Mouse (Mus musculus): ENCODE results near the gene Ugt8a. TPM values are rescaled to one million over a fixed set of nuclear protein-coding genes. Genes with fewer than 3 reads are reported as not detected.
A peak's percentile ranks its signal among the peaks of the same experiment; 100 is the strongest.

The Ugt8a gene
- polyA plus RNA-seq, 1 experiment = not detected

DNA sequence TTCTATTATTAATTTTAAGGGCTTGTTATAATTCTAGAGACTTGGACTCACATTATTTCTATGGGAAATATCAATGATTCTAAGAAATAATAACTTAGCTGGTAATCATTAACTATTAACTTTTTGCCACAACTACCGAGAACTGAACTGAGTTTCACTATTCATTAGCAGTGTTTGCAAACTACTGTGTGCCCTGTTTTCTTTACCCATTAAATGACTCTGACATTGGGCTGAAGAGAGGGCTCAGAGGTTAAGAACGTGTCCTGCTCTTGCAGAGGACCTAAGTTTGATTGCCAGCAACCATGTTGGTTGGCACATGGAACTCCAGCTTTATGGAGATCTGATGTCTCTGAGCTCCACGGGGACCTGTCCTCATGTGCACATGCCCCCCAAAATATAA is 2.4 kb upstream of the Ugt8a start:
- TF ChIP-seq POLR2A (IDR thresholded peaks at IDR 0.05; ENCODE audit: borderline replicate concordance, control insufficient read depth, low read depth, low read length) = no peak
- no peak for TF ChIP-seq CTCF (IDR thresholded peaks at IDR 0.05; ENCODE audit: control insufficient read depth, insufficient read depth, low read length)
- Histone ChIP-seq H3K4me3 (replicated peaks; ENCODE audit: control insufficient read depth, low read depth, low read length) (no peak overlapping the region), H3K27ac (ENCODE audit: control insufficient read depth, insufficient read depth, low read depth, low read length, poor library complexity) (no peak overlapping the region), H3K4me1 (ENCODE audit: control insufficient read depth, insufficient read depth, low read length) (no peaks in the 10 kb centered on the region)
- WGBS = 71% methylated on average over 3 of the region's 3 CpGs

DNA sequence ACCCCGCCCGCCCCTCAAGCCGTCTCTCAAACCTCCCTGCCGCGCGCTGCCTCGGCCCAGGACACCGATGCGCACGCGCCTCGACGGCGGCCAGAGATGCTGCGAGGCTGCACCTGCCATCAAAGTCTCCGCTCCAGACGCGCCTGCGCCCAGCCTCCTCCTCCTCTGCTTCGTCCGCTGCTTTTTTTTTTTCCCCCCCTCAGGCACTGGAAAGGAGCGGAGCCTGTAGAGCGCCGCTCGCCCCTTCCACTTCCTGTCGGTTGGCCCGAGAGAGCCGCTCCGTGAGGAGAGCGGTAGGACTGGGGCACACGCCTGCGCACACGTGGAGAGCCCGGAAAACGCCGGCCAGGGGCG is 314 bp upstream of the Ugt8a start:
- no peaks in the 10 kb centered on the region for H3K4me1 ChIP-seq (ENCODE audit: control insufficient read depth, insufficient read depth, low read length)
- WGBS = 2% methylated on average over 33 of the region's 37 CpGs
- no peak overlapping the region for H3K4me3 ChIP-seq (replicated peaks; ENCODE audit: control insufficient read depth, low read depth, low read length)
- TF ChIP-seq POLR2A (IDR thresholded peaks at IDR 0.05; ENCODE audit: borderline replicate concordance, control insufficient read depth, low read depth, low read length) = no peak
- no peak for TF ChIP-seq CTCF (IDR thresholded peaks at IDR 0.05; ENCODE audit: control insufficient read depth, insufficient read depth, low read length)
- no peak overlapping the region for H3K27ac ChIP-seq (ENCODE audit: control insufficient read depth, insufficient read depth, low read depth, low read length, poor library complexity)

DNA sequence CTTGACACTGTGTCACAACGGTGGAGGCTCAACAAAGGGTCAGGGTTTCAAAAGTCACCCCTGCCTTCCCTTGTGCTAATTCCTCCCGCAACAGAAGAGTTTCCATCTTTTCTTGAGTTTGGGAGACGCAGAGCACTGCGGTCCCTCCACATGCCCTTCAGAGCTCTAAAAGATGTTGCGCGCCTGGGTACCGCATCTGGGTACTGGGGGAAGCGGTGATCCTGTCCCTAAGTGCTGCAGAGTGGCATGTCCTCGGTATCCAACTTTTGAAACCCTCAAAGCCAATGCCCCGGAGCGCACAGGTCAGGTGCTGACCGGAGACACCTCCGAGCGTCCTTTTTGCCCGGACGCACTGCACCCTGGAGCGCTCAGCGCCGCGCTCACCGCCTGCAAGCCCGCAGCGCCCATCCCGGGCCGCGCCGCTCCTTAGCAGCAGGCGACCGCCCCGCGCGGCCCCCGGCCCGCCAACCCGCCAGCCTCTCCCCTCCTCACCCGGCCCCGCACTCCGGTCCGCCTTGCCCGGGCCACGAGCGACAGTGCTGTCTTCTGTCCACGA is 805 bp downstream of the Ugt8a start:
- no peaks in the 10 kb centered on the region for H3K4me1 ChIP-seq (ENCODE audit: control insufficient read depth, insufficient read depth, low read length)
- no peak overlapping the region; the same call in 1 of the 2 replicates for H3K27ac ChIP-seq (ENCODE audit: control insufficient read depth, insufficient read depth, low read depth, low read length, poor library complexity)
- TF ChIP-seq POLR2A (IDR thresholded peaks at IDR 0.05; ENCODE audit: borderline replicate concordance, control insufficient read depth, low read depth, low read length) = no peak
- TF ChIP-seq CTCF (IDR thresholded peaks at IDR 0.05; ENCODE audit: control insufficient read depth, insufficient read depth, low read length) = no peak
- peak overlapping the region; percentile 18 for H3K4me3 ChIP-seq (replicated peaks; ENCODE audit: control insufficient read depth, low read depth, low read length)
- 4% methylated on average over 43 of the region's 43 CpGs for WGBS

DNA sequence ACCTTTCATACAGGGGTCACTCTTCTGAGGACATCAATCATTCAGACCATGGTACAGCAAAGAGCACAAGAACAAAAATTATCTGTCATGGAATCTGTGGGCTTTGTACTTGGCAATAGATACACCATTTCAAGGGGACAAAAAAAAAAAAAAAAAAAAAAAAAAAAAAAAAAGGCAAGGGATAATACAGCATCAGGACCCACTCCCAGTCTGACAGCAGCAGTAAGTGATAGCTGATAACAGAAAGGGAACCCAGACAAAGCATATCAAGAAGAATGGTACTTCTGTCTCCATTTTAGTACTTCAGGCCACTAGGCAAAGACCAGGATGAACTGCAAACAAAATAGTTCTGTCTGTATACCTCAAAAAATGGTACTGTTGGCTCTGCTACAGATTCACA is 2.6 kb downstream of the Ugt8a start:
- no peak overlapping the region for H3K4me3 ChIP-seq (replicated peaks; ENCODE audit: control insufficient read depth, low read depth, low read length)
- H3K4me1 ChIP-seq (ENCODE audit: control insufficient read depth, insufficient read depth, low read length) = no peaks in the 10 kb centered on the region
- no peak overlapping the region for H3K27ac ChIP-seq (ENCODE audit: control insufficient read depth, insufficient read depth, low read depth, low read length, poor library complexity)
- TF ChIP-seq CTCF (IDR thresholded peaks at IDR 0.05; ENCODE audit: control insufficient read depth, insufficient read depth, low read length) = no peak
- TF ChIP-seq POLR2A (IDR thresholded peaks at IDR 0.05; ENCODE audit: borderline replicate concordance, control insufficient read depth, low read depth, low read length) = no peak

DNA sequence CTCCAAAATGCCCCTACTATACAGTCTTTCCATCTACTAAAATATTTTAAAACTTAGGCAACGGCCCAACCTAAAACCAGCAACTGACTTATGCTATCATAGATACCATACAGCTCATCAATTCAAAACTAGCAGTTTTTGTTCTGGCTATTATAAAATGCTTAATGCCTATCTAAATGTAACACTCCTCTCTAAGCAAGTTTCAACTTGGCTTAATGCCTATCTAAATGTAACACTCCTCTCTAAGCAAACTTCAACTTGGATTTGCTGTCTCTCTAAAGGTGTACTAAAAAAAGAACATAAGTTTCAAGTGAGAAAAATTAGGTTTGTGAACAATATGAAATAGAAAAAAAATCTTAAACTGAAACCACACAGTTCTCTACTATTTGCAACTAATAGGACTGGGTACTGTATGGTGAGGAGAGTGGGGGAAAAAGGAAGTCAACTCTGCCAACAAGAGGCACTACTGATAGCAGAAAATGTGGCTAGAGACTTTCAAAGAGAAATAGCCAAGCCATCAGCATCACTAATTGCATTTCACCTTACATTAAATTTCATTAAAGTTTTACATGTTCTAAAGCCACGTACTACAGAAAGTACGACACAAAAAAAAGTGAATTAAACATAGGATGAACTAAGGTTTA is 5.7 kb downstream of the Ugt8a start:
- 73% methylated on average over 3 of the region's 3 CpGs for WGBS
- no peak overlapping the region for H3K27ac ChIP-seq (ENCODE audit: control insufficient read depth, insufficient read depth, low read depth, low read length, poor library complexity)

DNA sequence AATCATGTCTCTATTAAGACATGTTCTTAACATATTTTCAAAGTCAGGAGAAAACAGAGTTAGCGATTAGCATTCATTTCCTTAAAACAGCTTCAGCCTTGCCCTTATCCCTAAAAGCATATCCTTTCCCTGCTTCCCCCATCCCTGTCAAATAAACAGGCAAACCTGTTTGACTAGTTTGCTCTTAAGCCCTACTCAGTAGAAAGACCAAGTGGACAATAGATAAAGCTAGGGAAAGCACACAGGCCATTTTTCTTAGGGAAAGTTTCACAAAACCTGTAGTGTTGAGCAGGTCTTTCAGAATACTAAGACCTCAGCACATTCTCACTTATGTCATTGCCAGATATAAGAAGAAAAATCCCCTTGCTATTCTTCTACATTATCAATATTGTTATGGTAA is 7.4 kb downstream of the Ugt8a start:
- Histone ChIP-seq H3K27ac (ENCODE audit: control insufficient read depth, insufficient read depth, low read depth, low read length, poor library complexity) (no peak overlapping the region), H3K4me1 (ENCODE audit: control insufficient read depth, insufficient read depth, low read length) (no peaks in the 10 kb centered on the region), H3K4me3 (replicated peaks; ENCODE audit: control insufficient read depth, low read depth, low read length) (no peak overlapping the region)
- WGBS = 76% methylated on average over 1 of the region's 1 CpGs
- TF ChIP-seq POLR2A (IDR thresholded peaks at IDR 0.05; ENCODE audit: borderline replicate concordance, control insufficient read depth, low read depth, low read length) (no peak), CTCF (IDR thresholded peaks at IDR 0.05; ENCODE audit: control insufficient read depth, insufficient read depth, low read length) (no peak)

More for the DNA sequence above, 5.7 kb downstream of the Ugt8a start:
- Histone ChIP-seq H3K4me1 (ENCODE audit: control insufficient read depth, insufficient read depth, low read length) (no peaks in the 10 kb centered on the region), H3K4me3 (replicated peaks; ENCODE audit: control insufficient read depth, low read depth, low read length) (no peak overlapping the region)
- no peak for TF ChIP-seq CTCF (IDR thresholded peaks at IDR 0.05; ENCODE audit: control insufficient read depth, insufficient read depth, low read length)
- no peak for TF ChIP-seq POLR2A (IDR thresholded peaks at IDR 0.05; ENCODE audit: borderline replicate concordance, control insufficient read depth, low read depth, low read length)

DNA sequence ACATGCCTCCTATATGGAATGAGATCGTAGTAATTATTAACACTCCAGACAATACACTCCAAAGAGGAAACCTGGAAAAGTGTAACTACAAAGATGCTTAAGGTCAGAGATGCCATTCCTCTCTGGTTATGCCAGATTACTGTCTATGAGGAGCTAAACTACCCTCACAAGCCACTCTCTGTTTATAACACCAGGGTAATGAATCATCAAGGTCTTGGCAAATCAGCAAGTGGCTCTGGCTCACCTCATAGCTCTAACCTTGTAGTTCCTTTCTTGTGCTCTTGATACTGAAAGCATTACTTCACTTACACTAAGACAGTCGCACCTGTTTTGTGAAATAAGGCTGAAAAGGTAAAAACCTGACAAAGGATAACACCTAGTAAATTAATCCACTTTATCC is 17.5 kb downstream of the Ugt8a start:
- WGBS = 65% methylated on average over 2 of the region's 2 CpGs
- no peak overlapping the region for H3K4me3 ChIP-seq (replicated peaks; ENCODE audit: control insufficient read depth, low read depth, low read length)
- H3K4me1 ChIP-seq (ENCODE audit: control insufficient read depth, insufficient read depth, low read length) = no peaks in the 10 kb centered on the region
- no peak for TF ChIP-seq CTCF (IDR thresholded peaks at IDR 0.05; ENCODE audit: control insufficient read depth, insufficient read depth, low read length)
- TF ChIP-seq POLR2A (IDR thresholded peaks at IDR 0.05; ENCODE audit: borderline replicate concordance, control insufficient read depth, low read depth, low read length) = no peak
- no peak overlapping the region for H3K27ac ChIP-seq (ENCODE audit: control insufficient read depth, insufficient read depth, low read depth, low read length, poor library complexity)

DNA sequence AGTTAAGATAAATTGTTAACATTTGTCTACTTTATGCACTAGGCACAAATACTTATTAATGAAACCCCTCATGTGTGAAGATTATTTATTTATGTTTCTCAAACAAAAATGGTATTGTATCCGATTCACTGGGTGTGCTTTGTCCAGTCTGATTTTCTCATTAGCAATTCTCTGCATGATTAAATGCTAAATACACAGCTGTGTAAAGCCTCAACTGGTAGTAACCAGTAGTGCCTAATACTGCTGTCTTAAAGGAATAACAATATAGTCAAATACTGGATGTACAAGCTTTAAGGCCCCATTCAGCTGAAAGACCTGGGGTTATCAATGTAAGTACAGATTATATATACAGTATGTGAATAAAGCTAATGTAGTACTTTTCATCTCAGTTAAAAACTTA is 39.4 kb downstream of the Ugt8a start:
- Histone ChIP-seq H3K4me1 (ENCODE audit: control insufficient read depth, insufficient read depth, low read length) (no peaks in the 10 kb centered on the region), H3K4me3 (replicated peaks; ENCODE audit: control insufficient read depth, low read depth, low read length) (no peak overlapping the region), H3K27ac (ENCODE audit: control insufficient read depth, insufficient read depth, low read depth, low read length, poor library complexity) (no peak overlapping the region)
- TF ChIP-seq POLR2A (IDR thresholded peaks at IDR 0.05; ENCODE audit: borderline replicate concordance, control insufficient read depth, low read depth, low read length) (no peak), CTCF (IDR thresholded peaks at IDR 0.05; ENCODE audit: control insufficient read depth, insufficient read depth, low read length) (no peak)
- WGBS = 88% methylated on average over 1 of the region's 1 CpGs

DNA sequence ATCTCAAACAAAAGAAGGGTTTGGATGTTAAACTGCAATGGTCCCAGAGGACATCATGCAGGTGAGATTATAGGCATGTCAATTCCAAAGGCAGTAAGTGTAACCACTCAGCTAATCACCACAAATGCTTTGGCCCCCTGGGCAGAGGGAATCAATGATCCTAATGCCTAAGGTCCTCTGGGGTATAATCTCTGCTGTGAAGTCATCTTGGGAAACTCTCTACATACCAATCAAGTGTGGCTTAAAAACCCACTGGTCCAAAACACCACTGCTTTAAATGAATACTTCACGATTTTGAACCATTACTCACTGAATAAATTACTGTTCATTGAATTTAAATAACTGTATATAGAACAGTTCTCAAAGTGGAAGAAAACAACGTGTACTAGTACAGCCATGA is 51.3 kb downstream of the Ugt8a start:
- Histone ChIP-seq H3K27ac (ENCODE audit: control insufficient read depth, insufficient read depth, low read depth, low read length, poor library complexity) (no peak overlapping the region), H3K4me1 (ENCODE audit: control insufficient read depth, insufficient read depth, low read length) (no peaks in the 10 kb centered on the region), H3K4me3 (replicated peaks; ENCODE audit: control insufficient read depth, low read depth, low read length) (no peak overlapping the region)
- no peak for TF ChIP-seq CTCF (IDR thresholded peaks at IDR 0.05; ENCODE audit: control insufficient read depth, insufficient read depth, low read length)
- no peak for TF ChIP-seq POLR2A (IDR thresholded peaks at IDR 0.05; ENCODE audit: borderline replicate concordance, control insufficient read depth, low read depth, low read length)
- WGBS = 56% methylated on average over 2 of the region's 2 CpGs

Measured in bone marrow, adult 2 months (tissue).